Mouse (Mus musculus) forebrain, embryonic 14.5 days (tissue): ENCODE measurements around the gene Vpreb3. TPM values are rescaled to one million over a fixed set of nuclear protein-coding genes. Genes with fewer than 3 reads are reported as not detected.
A peak's percentile ranks its signal among the peaks of the same experiment; 100 is the strongest.

ENCODE experiments used
- ATAC-seq: fragments of 200-750 bp; cut with Nextera tagmentation; 2 replicates; pipeline ENCODE4 v1.8.0; 2017; ENCODE audit warnings: mild to moderate bottlenecking, moderate library complexity
- DNase-seq: peaks from one replicate; pipeline ENCODE4 v3.0.0-alpha.2; 2015; ENCODE audit warnings: low spot score
- H3K27ac ChIP-seq: fragments of 300-500 bp; sonication (generic); 2 replicates; pipeline ENCODE4 v1.5.1; 2014; ENCODE audit warnings: low read depth, mild to moderate bottlenecking, control low read depth, low read length, moderate library complexity
- H3K27me3 ChIP-seq: fragments of 300-500 bp; sonication (generic); replicated peaks from 2 replicates; pipeline ENCODE4 v1.6.1; 2014; ENCODE audit warnings: low read length, control low read depth, mixed read lengths; ENCODE audit not compliant: control insufficient read depth, insufficient read depth
- H3K36me3 ChIP-seq: fragments of 300-500 bp; sonication (generic); 2 replicates; pipeline ENCODE4 v1.6.1; 2014; ENCODE audit warnings: low read length, control low read depth; ENCODE audit not compliant: control insufficient read depth, insufficient read depth
- H3K4me1 ChIP-seq: fragments of 300-500 bp; sonication (generic); 2 replicates; pipeline ENCODE4 v1.6.1; 2014; ENCODE audit warnings: antibody characterized with exemption, low read length, control low read depth; ENCODE audit not compliant: control insufficient read depth, insufficient read depth
- H3K4me2 ChIP-seq: fragments of 300-500 bp; sonication (generic); 2 replicates; pipeline ENCODE4 v1.6.1; 2014; ENCODE audit warnings: mild to moderate bottlenecking, control low read depth, low read length
- H3K4me3 ChIP-seq: fragments of 300-500 bp; sonication (generic); 2 replicates; pipeline ENCODE4 v1.5.1; 2014; ENCODE audit warnings: low read depth, low read length, control low read depth
- H3K9ac ChIP-seq: fragments of 300-500 bp; sonication (generic); 2 replicates; pipeline ENCODE4 v1.6.1; 2014; ENCODE audit warnings: mild to moderate bottlenecking, low read length, control low read depth, moderate library complexity
- H3K9me3 ChIP-seq: fragments of 300-500 bp; sonication (generic); replicated peaks from 2 replicates; pipeline ENCODE4 v1.6.1; 2016; ENCODE audit warnings: low read length, control low read depth, mixed read lengths; ENCODE audit not compliant: control insufficient read depth
- WGBS: fragments of 180-500 bp; shearing (Covaris S2); extraction: QIAGEN DNeasy Blood & Tissue Kit; methylation state at CpG from one replicate; pipeline ENCODE4 v1.1.7; 2014; 5-methylcytosine and 5-hydroxymethylcytosine counted together
- polyA plus RNA-seq: library from polyadenylated mRNA; unstranded; fragments of >200 nt; fragmentation: Nextera tagmentation; extraction: Ambion mirVana; gene quantifications from 2 replicates; pipeline ENCODE4 v1.2.1, GENCODE M21; 2014

Gene Vpreb3
- polyA plus RNA-seq: 0.63 TPM in 1 of 2 replicates, not detected in the other

- no peak for DNase-seq
- Histone ChIP-seq H3K4me2 (no peak within 1 kb of the TSS), H3K9me3 (no peaks in the 10 kb centered on the region), H3K9ac (no peak within 1 kb of the TSS), H3K27me3 (no peaks in the 10 kb centered on the region), H3K27ac (no peak within 1 kb of the TSS), H3K36me3 (no peaks in the 10 kb centered on the region), H3K4me3 (no peak within 1 kb of the TSS), H3K4me1 (peaks cover 5% of the 10 kb centered on the region; the same call in 1 of the 2 replicates)
- 86% methylated on average over 15 of the region's 15 CpGs for WGBS
- ATAC-seq: no peak
These were observed at the start of gene Vpreb3 for GRCm38 (mm10) chr10:75942736-75943477. Gene Vpreb3 (plus strand): TSS chr10:75943057.

GRCm38 (mm10) chr10:75893089-75893750 lies 49.6 kb upstream of the Vpreb3 start, which contains the start of gene Derl3:
Gene Derl3 (plus strand): TSS chr10:75893413.
- peak within 1 kb of the TSS; percentile 49; the same call in 1 of the 2 replicates for H3K27ac ChIP-seq
- DNase-seq (peak; percentile 98), ATAC-seq (peak; percentile 99)
- no peaks in the 10 kb centered on the region for H3K9me3 ChIP-seq
- H3K27me3 ChIP-seq: no peaks in the 10 kb centered on the region
- peaks cover 7% of the 10 kb centered on the region for H3K4me1 ChIP-seq
- WGBS: 1% methylated on average over 50 of the region's 51 CpGs
- peak within 1 kb of the TSS; percentile 87 for H3K4me2 ChIP-seq
- H3K4me3 ChIP-seq: peak within 1 kb of the TSS; percentile 36
- peaks cover 47% of the 10 kb centered on the region for H3K36me3 ChIP-seq
- peak within 1 kb of the TSS; percentile 51 for H3K9ac ChIP-seq

GRCm38 (mm10) chr10:75894601-75895000 lies 48.3 kb upstream of the Vpreb3 start:
- Histone ChIP-seq H3K4me2 (no peak overlapping the region), H3K4me3 (no peak overlapping the region), H3K4me1 (peaks cover 7% of the 10 kb centered on the region), H3K9me3 (no peaks in the 10 kb centered on the region), H3K9ac (no peak overlapping the region), H3K27me3 (no peaks in the 10 kb centered on the region), H3K36me3 (peaks cover 60% of the 10 kb centered on the region), H3K27ac (no peak overlapping the region)
- ATAC-seq: no peak
- WGBS: 76% methylated on average over 6 of the region's 6 CpGs
- no peak for DNase-seq

- Histone ChIP-seq H3K4me3 (no peak overlapping the region), H3K36me3 (peaks cover 71% of the 10 kb centered on the region), H3K9me3 (no peaks in the 10 kb centered on the region), H3K4me1 (peaks cover 7% of the 10 kb centered on the region), H3K27me3 (no peaks in the 10 kb centered on the region), H3K27ac (no peak overlapping the region), H3K9ac (no peak overlapping the region), H3K4me2 (no peak overlapping the region)
- DNase-seq (no peak), ATAC-seq (no peak)
- WGBS: 94% methylated on average over 5 of the region's 5 CpGs
These were observed 47.1 kb upstream of the Vpreb3 start for GRCm38 (mm10) chr10:75895730-75896129.

- Histone ChIP-seq H3K4me2 (no peak overlapping the region), H3K27ac (no peak overlapping the region), H3K36me3 (peaks cover 75% of the 10 kb centered on the region), H3K27me3 (no peaks in the 10 kb centered on the region), H3K9me3 (no peaks in the 10 kb centered on the region), H3K4me1 (peaks cover 7% of the 10 kb centered on the region), H3K4me3 (no peak overlapping the region), H3K9ac (no peak overlapping the region)
- ATAC-seq (no peak), DNase-seq (no peak)
- WGBS: 71% methylated on average over 1 of the region's 1 CpGs
These were observed 46.6 kb upstream of the Vpreb3 start for GRCm38 (mm10) chr10:75896208-75896607.

GRCm38 (mm10) chr10:75897373-75897772 lies 45.5 kb upstream of the Vpreb3 start:
- Histone ChIP-seq H3K4me3 (no peak overlapping the region), H3K36me3 (peaks cover 87% of the 10 kb centered on the region), H3K4me1 (peaks cover 7% of the 10 kb centered on the region), H3K27ac (no peak overlapping the region), H3K9ac (no peak overlapping the region), H3K4me2 (no peak overlapping the region), H3K27me3 (no peaks in the 10 kb centered on the region), H3K9me3 (no peaks in the 10 kb centered on the region)
- ATAC-seq: no peak
- 36% methylated on average over 6 of the region's 6 CpGs for WGBS
- DNase-seq: peak; percentile 75

- no peak for ATAC-seq
- no peak overlapping the region for H3K9ac ChIP-seq
- H3K4me3 ChIP-seq: no peak overlapping the region
- H3K27ac ChIP-seq: no peak overlapping the region
- DNase-seq: no peak
- H3K27me3 ChIP-seq: no peaks in the 10 kb centered on the region
- H3K4me2 ChIP-seq: no peak overlapping the region
- WGBS: 81% methylated on average over 6 of the region's 6 CpGs
- H3K4me1 ChIP-seq: peaks cover 7% of the 10 kb centered on the region
- H3K36me3 ChIP-seq: peaks cover 94% of the 10 kb centered on the region
- no peaks in the 10 kb centered on the region for H3K9me3 ChIP-seq
These were observed 44.8 kb upstream of the Vpreb3 start for GRCm38 (mm10) chr10:75898039-75898564.

GRCm38 (mm10) chr10:75898846-75899245 lies 44.0 kb upstream of the Vpreb3 start:
- H3K27me3 ChIP-seq: no peaks in the 10 kb centered on the region
- H3K9ac ChIP-seq: no peak overlapping the region
- WGBS: 83% methylated on average over 3 of the region's 3 CpGs
- ATAC-seq: no peak
- H3K9me3 ChIP-seq: no peaks in the 10 kb centered on the region
- H3K4me1 ChIP-seq: peaks cover under 1% of the 10 kb centered on the region; the same call in 1 of the 2 replicates
- H3K27ac ChIP-seq: no peak overlapping the region
- no peak overlapping the region for H3K4me2 ChIP-seq
- H3K36me3 ChIP-seq: peaks cover 98% of the 10 kb centered on the region
- no peak for DNase-seq
- H3K4me3 ChIP-seq: no peak overlapping the region

- no peaks in the 10 kb centered on the region for H3K9me3 ChIP-seq
- H3K27me3 ChIP-seq: no peaks in the 10 kb centered on the region
- H3K9ac ChIP-seq: no peak overlapping the region
- no peak overlapping the region for H3K27ac ChIP-seq
- no peak overlapping the region for H3K4me2 ChIP-seq
- ATAC-seq (no peak), DNase-seq (no peak)
- 95% methylated on average over 5 of the region's 5 CpGs for WGBS
- no peaks in the 10 kb centered on the region for H3K4me1 ChIP-seq
- no peak overlapping the region for H3K4me3 ChIP-seq
- H3K36me3 ChIP-seq: peaks cover 94% of the 10 kb centered on the region
These were observed 38.5 kb upstream of the Vpreb3 start for GRCm38 (mm10) chr10:75904391-75904790.
